Mouse (Mus musculus) heart, embryonic 14.5 days (tissue): ENCODE measurements around the gene Zdhhc22. TPM values are rescaled to one million over a fixed set of nuclear protein-coding genes. Genes with fewer than 3 reads are reported as not detected.
A peak's percentile ranks its signal among the peaks of the same experiment; 100 is the strongest.

Experiments used
- ATAC-seq: fragments of 200-750 bp; cut with Nextera tagmentation; 2 replicates; pipeline ENCODE4 v1.8.0; 2017; ENCODE audit warnings: low read depth, moderate TSS enrichment; ENCODE audit not compliant: insufficient number of reproducible peaks, insufficient read depth, low FRiP score
- H3K27ac ChIP-seq, 2 experiments: fragments of 200-500 bp in 1 of 2; fragments of 300-500 bp in 1 of 2; sonication (generic) in 1 of 2; replicated peaks in 1 of 2; 2 replicates each; pipeline ENCODE4 v1.5.1; 2012 to 2014; ENCODE audit warnings: low read depth in 2 of 2, low read length in 2 of 2, control low read depth in 1 of 2, mild to moderate bottlenecking in 1 of 2, mixed read lengths in 1 of 2; ENCODE audit not compliant: control insufficient read depth in 1 of 2, insufficient read depth in 1 of 2
- H3K27me3 ChIP-seq: fragments of 300-500 bp; sonication (generic); 2 replicates; pipeline ENCODE4 v1.6.1; 2014; ENCODE audit warnings: mild to moderate bottlenecking, low read length, control low read depth; ENCODE audit not compliant: control insufficient read depth, insufficient read depth
- H3K36me3 ChIP-seq: fragments of 300-500 bp; sonication (generic); 2 replicates; pipeline ENCODE4 v1.6.1; 2014; ENCODE audit warnings: mild to moderate bottlenecking, control low read depth, low read length, mixed read lengths; ENCODE audit not compliant: control insufficient read depth, insufficient read depth
- H3K4me1 ChIP-seq, 2 experiments: fragments of 200-500 bp in 1 of 2; fragments of 300-500 bp in 1 of 2; sonication (generic) in 1 of 2; 2 replicates each; pipeline ENCODE4 v1.6.1; 2012 to 2014; ENCODE audit warnings: low read length in 2 of 2, control low read depth in 1 of 2, mixed read lengths in 1 of 2; ENCODE audit not compliant: control insufficient read depth in 2 of 2, insufficient read depth in 2 of 2
- H3K4me2 ChIP-seq: fragments of 300-500 bp; sonication (generic); 2 replicates; pipeline ENCODE4 v1.6.1; 2014; ENCODE audit warnings: mild to moderate bottlenecking, low read length
- H3K4me3 ChIP-seq, 2 experiments: fragments of 200-500 bp in 1 of 2; fragments of 300-500 bp in 1 of 2; sonication (generic) in 1 of 2; 2 replicates each; pipeline ENCODE4 v1.5.1; 2012 to 2014; ENCODE audit warnings: low read length in 2 of 2, mild to moderate bottlenecking in 2 of 2, control low read depth in 1 of 2, low read depth in 1 of 2, moderate library complexity in 1 of 2; ENCODE audit not compliant: control insufficient read depth in 1 of 2, insufficient read depth in 1 of 2
- H3K9ac ChIP-seq: fragments of 300-500 bp; sonication (generic); 2 replicates; pipeline ENCODE4 v1.6.1; 2014; ENCODE audit warnings: mild to moderate bottlenecking, low read length
- H3K9me3 ChIP-seq: fragments of 300-500 bp; sonication (generic); 2 replicates; pipeline ENCODE4 v1.6.1; 2016; ENCODE audit warnings: low read length, control low read depth; ENCODE audit not compliant: control insufficient read depth
- WGBS: fragments of 180-500 bp; shearing (Covaris S2); extraction: QIAGEN DNeasy Blood & Tissue Kit; methylation state at CpG from one replicate; pipeline ENCODE4 v1.1.7; 2014; 5-methylcytosine and 5-hydroxymethylcytosine counted together
- polyA plus RNA-seq: library from polyadenylated mRNA; unstranded; fragments of >200 nt; fragmentation: Nextera tagmentation; extraction: Ambion mirVana; gene quantifications from 2 replicates; pipeline ENCODE4 v1.2.1, GENCODE M21; 2014

Gene Zdhhc22
- polyA plus RNA-seq, 1 experiment from 2014 or later: 0.09 TPM

DNA sequence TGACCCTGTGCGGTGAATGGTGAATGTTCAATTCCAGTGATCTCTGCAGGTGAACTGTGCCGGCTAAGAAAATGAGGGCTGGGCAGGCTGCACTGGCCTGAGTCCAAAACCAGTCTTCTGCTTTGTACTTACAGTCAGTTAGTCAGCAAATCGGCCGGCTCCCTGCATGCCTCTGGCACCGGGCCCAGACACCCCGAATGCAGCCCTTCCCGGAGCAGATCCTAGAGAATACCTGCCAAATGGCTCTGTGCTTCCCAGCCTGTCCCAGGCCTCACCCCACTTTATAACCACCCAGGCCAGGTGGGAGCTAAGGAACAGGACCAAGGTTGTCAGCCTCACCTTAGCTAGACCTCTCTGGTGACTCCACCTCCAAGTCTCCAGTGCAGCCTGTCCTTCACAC, 17.0 kb downstream of the Zdhhc22 start:
- H3K9me3 ChIP-seq: no peaks in the 10 kb centered on the region
- peaks cover 31 to 45% of the 10 kb centered on the region in 2 experiments for H3K4me1 ChIP-seq
- H3K4me2 ChIP-seq: peak overlapping the region; percentile 27
- 6% methylated on average over 7 of the region's 7 CpGs for WGBS
- ATAC-seq: peak; percentile 46
- no peak overlapping the region for H3K9ac ChIP-seq
- peak overlapping the region in 1 of 2 experiments; percentile 61; a peak in 2 of 4 replicates for H3K27ac ChIP-seq
- H3K27me3 ChIP-seq: peaks cover 7% of the 10 kb centered on the region
- no peak overlapping the region for H3K4me3 ChIP-seq
- no peaks in the 10 kb centered on the region for H3K36me3 ChIP-seq

DNA sequence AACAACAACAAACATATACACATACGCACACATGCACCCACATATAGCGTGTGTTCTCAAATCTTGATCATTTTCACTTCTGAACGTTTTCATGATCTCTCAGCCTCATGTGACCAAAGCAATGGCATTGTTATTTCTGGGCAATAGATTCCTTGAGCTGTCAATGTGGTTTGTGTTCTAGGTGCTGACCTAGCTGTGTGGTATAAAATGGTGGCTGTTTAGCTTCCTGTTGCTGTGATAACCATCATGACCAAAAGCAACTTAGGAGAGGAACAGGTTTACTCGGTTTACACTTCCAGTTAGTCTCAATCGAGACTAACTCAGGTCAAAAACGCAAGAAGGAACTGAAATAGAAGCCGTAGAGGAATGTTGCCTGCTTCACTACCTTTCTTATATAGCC, 19.1 kb downstream of the Zdhhc22 start:
- peaks cover 1% of the 10 kb centered on the region for H3K36me3 ChIP-seq
- no peaks in the 10 kb centered on the region for H3K9me3 ChIP-seq
- no peak overlapping the region for H3K27ac ChIP-seq
- no peak for ATAC-seq
- no peak overlapping the region for H3K9ac ChIP-seq
- WGBS: 91% methylated on average over 7 of the region's 7 CpGs
- no peak overlapping the region for H3K4me3 ChIP-seq
- no peaks in the 10 kb centered on the region for H3K27me3 ChIP-seq
- H3K4me2 ChIP-seq: no peak overlapping the region
- peaks cover 35 to 42% of the 10 kb centered on the region in 2 experiments for H3K4me1 ChIP-seq

DNA sequence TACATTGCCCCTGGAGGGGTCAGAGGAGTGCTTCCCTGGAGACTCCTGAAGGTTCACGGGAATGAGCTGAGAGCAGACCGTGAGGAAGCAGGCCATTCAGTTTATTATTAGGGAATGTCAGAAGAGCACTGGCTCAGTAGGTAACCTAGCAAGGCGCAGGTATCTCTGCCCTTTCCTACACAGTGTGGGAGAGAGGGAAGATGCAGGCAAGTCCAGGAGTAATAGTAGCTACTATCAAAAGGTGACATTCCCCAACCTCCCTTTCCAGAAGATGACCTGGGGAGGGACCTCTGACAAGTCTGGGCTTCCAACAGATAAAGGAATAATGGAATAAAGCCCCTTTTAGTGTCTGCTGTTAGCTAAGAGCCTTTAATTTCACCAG, 21.0 kb downstream of the Zdhhc22 start:
- peaks cover 25 to 34% of the 10 kb centered on the region in 2 experiments for H3K4me1 ChIP-seq
- ATAC-seq: no peak
- H3K4me3 ChIP-seq: no peak overlapping the region
- peak overlapping the region; percentile 1; the same call in 1 of the 2 replicates for H3K4me2 ChIP-seq
- H3K36me3 ChIP-seq: peaks cover 20% of the 10 kb centered on the region
- peak overlapping the region in 1 of 2 experiments; percentile 29; a peak in 1 of 4 replicates for H3K27ac ChIP-seq
- no peaks in the 10 kb centered on the region for H3K9me3 ChIP-seq
- 25% methylated on average over 3 of the region's 3 CpGs for WGBS
- H3K27me3 ChIP-seq: no peaks in the 10 kb centered on the region
- H3K9ac ChIP-seq: no peak overlapping the region

DNA sequence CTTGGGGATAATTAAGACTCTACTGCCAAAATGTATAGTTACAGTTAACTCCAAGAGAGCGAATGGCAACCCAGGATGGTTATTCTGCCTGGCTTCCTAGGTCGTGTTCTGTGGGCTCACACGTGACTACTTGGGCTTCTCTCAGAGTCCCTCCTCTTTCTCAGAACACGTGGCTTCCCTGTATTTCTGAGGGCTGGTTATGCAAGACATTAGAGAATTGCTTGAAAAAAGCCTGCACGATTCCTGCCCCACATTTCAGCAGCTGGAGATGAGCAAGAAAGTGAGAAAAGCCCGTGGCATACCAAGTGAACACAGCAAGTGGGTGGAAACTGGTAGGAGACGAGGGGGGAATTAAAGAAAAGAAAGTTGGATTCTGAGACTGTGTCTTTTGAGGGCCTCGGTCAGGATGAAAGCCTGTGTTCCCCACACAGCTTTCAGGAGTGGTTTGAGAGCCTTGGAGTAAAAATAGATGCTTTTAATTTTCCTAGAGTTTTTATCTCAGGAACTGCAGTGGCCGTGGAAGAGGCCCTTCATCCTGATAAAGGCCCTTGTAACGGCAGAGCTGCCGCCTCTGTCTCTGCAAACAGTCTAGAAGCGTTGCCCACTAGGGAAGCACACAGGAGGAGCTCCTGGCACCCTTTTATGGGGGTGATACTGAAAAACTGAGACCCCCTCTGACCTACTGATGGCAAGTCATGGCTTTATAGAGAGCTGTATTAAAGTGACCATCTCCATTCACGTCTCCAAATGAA, 21.6 kb downstream of the Zdhhc22 start:
- peak overlapping the region; percentile 21 to 29; a peak in 3 of 4 replicates for H3K27ac ChIP-seq
- no peak for ATAC-seq
- H3K4me3 ChIP-seq: no peak overlapping the region
- no peaks in the 10 kb centered on the region for H3K9me3 ChIP-seq
- H3K9ac ChIP-seq: no peak overlapping the region
- H3K27me3 ChIP-seq: no peaks in the 10 kb centered on the region
- 18% methylated on average over 13 of the region's 13 CpGs for WGBS
- peaks cover 25% of the 10 kb centered on the region for H3K36me3 ChIP-seq
- peaks cover 20 to 28% of the 10 kb centered on the region in 2 experiments for H3K4me1 ChIP-seq
- H3K4me2 ChIP-seq: peak overlapping the region; percentile 1; the same call in 1 of the 2 replicates

DNA sequence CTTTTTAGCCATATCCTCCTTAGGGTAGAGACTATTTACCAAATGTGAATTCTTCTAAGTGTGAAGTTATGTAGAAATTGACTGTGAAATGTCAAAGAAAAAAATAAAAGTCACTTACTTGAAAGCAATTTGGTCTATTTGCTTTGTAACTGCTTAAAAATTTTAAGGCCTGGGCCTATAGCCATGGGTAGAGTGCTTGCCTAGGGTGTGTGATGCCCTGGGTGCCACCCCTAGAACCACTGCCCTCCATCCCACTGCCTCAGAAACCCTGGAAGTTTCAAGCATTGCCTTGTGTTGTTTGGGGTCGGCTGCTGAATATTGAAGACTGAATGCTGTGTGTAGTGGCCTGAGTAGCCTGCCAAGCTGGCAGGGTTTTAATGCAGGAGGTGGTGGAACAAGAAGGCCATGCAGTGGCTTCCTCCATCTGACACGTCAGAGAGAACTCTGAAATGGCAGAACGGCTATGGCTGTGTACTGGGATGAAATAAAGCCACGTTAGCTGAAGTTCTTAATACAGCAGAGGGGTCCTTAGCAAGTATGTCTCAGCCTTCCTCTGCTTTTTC, 24.9 kb downstream of the Zdhhc22 start:
- peaks cover 14 to 15% of the 10 kb centered on the region in 2 experiments for H3K4me1 ChIP-seq
- H3K27me3 ChIP-seq: no peaks in the 10 kb centered on the region
- no peak overlapping the region for H3K4me3 ChIP-seq
- H3K4me2 ChIP-seq: no peak overlapping the region
- no peak overlapping the region for H3K27ac ChIP-seq
- no peak for ATAC-seq
- H3K9me3 ChIP-seq: no peaks in the 10 kb centered on the region
- WGBS: 79% methylated on average over 4 of the region's 4 CpGs
- H3K9ac ChIP-seq: no peak overlapping the region
- H3K36me3 ChIP-seq: peaks cover 58% of the 10 kb centered on the region

DNA sequence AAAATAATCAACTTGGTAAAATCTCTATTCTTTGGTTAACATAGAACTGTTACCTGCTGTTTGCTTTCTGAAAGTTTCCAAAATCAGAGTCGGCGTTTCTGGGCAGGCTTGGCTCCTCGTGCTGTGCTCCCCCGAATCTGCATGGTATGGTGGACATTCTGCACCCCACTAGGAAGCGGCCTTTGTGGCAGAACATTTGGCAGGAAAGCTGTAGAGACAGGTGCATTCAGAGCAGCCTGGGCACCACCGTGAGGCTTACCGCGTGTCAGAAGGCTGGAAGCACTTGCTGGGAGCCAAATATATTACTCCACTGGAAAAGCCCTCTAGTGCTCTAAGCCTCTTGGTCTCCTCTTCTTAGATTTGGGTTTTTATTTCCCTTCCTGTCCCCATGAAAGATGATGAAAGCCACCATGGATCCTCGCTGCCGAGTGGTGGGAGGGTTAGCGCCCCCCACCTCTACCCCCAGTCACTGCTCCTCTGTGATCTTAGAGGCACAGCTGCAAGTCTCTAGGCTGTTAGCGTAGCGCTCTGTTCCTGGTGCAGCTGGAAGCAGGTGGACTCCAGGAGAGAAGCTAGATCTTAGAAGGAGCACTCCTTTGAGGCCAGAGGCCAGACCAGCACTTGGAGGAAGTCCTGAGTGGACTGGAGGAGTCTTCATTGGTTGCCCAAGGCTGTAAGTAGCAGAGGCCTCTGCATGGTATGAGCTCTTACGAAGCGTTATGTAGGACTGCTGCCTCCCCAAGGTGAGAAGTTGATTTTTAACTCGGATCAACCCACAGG, 25.8 kb downstream of the Zdhhc22 start:
- peaks cover 67% of the 10 kb centered on the region for H3K36me3 ChIP-seq
- H3K27ac ChIP-seq: no peak overlapping the region

DNA sequence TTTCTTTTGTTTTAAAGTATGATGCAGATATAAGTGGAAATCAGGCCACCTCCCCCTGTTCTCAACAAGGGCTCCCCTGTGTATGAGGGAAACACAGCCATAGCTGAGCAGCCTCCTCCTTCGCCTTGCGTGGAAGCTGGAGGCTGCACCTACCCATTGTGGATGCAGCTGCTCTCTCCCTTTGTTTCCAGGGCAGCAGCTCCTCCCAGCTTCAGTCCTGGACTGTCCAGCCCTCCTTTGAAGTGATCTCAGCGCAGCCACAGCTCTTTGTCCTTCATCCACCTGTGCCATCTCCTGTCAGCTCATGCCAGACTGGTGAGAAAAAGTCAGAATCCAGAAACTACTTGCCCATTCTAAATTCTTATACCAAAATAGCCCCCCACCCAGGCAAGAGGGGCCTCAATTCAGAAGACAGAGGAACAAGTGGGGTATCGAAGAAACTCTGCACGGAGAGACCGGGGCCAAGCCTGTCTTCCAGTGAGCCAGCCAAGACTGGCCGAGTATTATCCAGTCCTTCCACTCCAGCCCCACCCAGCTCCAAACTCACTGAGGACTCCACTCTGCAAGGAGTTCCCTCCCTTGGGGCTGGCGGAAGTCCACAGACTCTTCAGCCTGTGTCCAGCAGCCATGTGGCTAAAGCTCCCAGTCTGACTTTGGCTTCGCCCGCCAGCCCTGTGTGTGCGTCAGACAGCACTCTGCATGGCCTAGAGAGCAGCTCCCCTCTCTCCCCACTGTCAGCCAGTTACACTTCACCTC, 28.5 kb downstream of the Zdhhc22 start:
- Histone ChIP-seq H3K4me2 (no peak overlapping the region), H3K27me3 (no peaks in the 10 kb centered on the region), H3K4me3 (no peak overlapping the region), H3K9ac (no peak overlapping the region), H3K4me1 (no peaks in the 10 kb centered on the region), H3K36me3 (peaks cover 86% of the 10 kb centered on the region), H3K9me3 (no peaks in the 10 kb centered on the region), H3K27ac (no peak overlapping the region)
- 85% methylated on average over 11 of the region's 11 CpGs for WGBS
- no peak for ATAC-seq

More for the DNA sequence above, 25.8 kb downstream of the Zdhhc22 start:
- no peak overlapping the region for H3K4me3 ChIP-seq
- H3K27me3 ChIP-seq: no peaks in the 10 kb centered on the region
- no peaks in the 10 kb centered on the region for H3K9me3 ChIP-seq
- WGBS: 89% methylated on average over 16 of the region's 16 CpGs
- no peak for ATAC-seq
- no peak overlapping the region for H3K9ac ChIP-seq
- no peak overlapping the region for H3K4me2 ChIP-seq
- H3K4me1 ChIP-seq: peaks cover 14 to 15% of the 10 kb centered on the region in 2 experiments
